In genomic region chr4:111635538-111636124, GRCm38 (mm10) we compare ENCODE assay signal across 19 mouse cellular contexts.
A peak's percentile ranks its signal among the peaks of the same experiment; 100 is the strongest.
DNase-seq lines count a peak whose midpoint lies in the region; ATAC-seq and TF ChIP-seq lines count a peak whose summit lies in the region.
"Had no signal": no experiment of that assay in that cellular context is flagged by ENCODE, and none has a peak within 500 bp of the region (broad histone marks: within the 10 kb centered on the region; RNA-seq: fewer than 3 reads in every experiment).

No protein-coding gene starts in this region.

- no peak overlapping the region for H3K4me2 ChIP-seq in heart, embryonic 11.5 days
- no peak overlapping the region for H3K4me2 ChIP-seq in forebrain, postnatal 0 days (ENCODE audit: low read depth)
- H3K4me2 ChIP-seq in intestine, embryonic 16.5 days (ENCODE audit: low read depth, low read length) = no peak overlapping the region
- no peak overlapping the region for H3K4me2 ChIP-seq in heart, embryonic 12.5 days
- H3K4me2 ChIP-seq: limb, embryonic 12.5 days; liver, embryonic 13.5 days; midbrain, embryonic 15.5 days had no signal

- 82% methylated on average over 3 of the region's 3 CpGs for WGBS in heart, embryonic 11.5 days (ENCODE audit: insufficient replicate concordance)
- 25% methylated on average over 3 of the region's 3 CpGs for WGBS in forebrain, postnatal 0 days
- WGBS in intestine, embryonic 16.5 days = 83% methylated on average over 3 of the region's 3 CpGs
- WGBS in heart, embryonic 12.5 days = 73% methylated on average over 3 of the region's 3 CpGs

- no peaks in the 10 kb centered on the region for H3K27me3 ChIP-seq in heart, embryonic 11.5 days (ENCODE audit: control insufficient read depth, insufficient read depth, low read length)
- H3K27me3 ChIP-seq in forebrain, postnatal 0 days (ENCODE audit: insufficient read depth, low read length) = no peaks in the 10 kb centered on the region
- no peaks in the 10 kb centered on the region for H3K27me3 ChIP-seq in intestine, embryonic 16.5 days (replicated peaks; ENCODE audit: control insufficient read depth, insufficient read depth, low read length)
- no peaks in the 10 kb centered on the region for H3K27me3 ChIP-seq in heart, embryonic 12.5 days (replicated peaks)
- H3K27me3 ChIP-seq: limb, embryonic 12.5 days; liver, embryonic 13.5 days; midbrain, embryonic 15.5 days had no signal

- H3K9me3 ChIP-seq in heart, embryonic 11.5 days (replicated peaks; ENCODE audit: control insufficient read depth, low read length) = no peaks in the 10 kb centered on the region
- no peaks in the 10 kb centered on the region for H3K9me3 ChIP-seq in forebrain, postnatal 0 days (ENCODE audit: low read length)
- no peaks in the 10 kb centered on the region for H3K9me3 ChIP-seq in intestine, embryonic 16.5 days (ENCODE audit: control insufficient read depth, low read length)
- no peaks in the 10 kb centered on the region for H3K9me3 ChIP-seq in heart, embryonic 12.5 days (replicated peaks)
- H3K9me3 ChIP-seq: hindbrain, embryonic 10.5 days; limb, embryonic 12.5 days; liver, embryonic 13.5 days; midbrain, embryonic 15.5 days had no signal

- H3K4me3 ChIP-seq in heart, embryonic 11.5 days (ENCODE audit: low read depth, low read length) = no peak overlapping the region
- H3K4me3 ChIP-seq in forebrain, postnatal 0 days (ENCODE audit: low read depth, low read length) = no peak overlapping the region
- H3K4me3 ChIP-seq in intestine, embryonic 16.5 days (ENCODE audit: low read length) = no peak overlapping the region
- no peak overlapping the region for H3K4me3 ChIP-seq in heart, embryonic 12.5 days
- H3K4me3 ChIP-seq: hindbrain, embryonic 10.5 days; limb, embryonic 12.5 days; liver, embryonic 13.5 days; midbrain, embryonic 15.5 days had no signal

- no peak overlapping the region for H3K9ac ChIP-seq in heart, embryonic 11.5 days (ENCODE audit: low read depth, low read length)
- no peak overlapping the region for H3K9ac ChIP-seq in forebrain, postnatal 0 days
- no peak overlapping the region for H3K9ac ChIP-seq in intestine, embryonic 16.5 days (ENCODE audit: low read depth, low read length)
- H3K9ac ChIP-seq in heart, embryonic 12.5 days = no peak overlapping the region
- H3K9ac ChIP-seq: limb, embryonic 12.5 days; liver, embryonic 13.5 days; midbrain, embryonic 15.5 days had no signal

- TF ChIP-seq CTCF in forebrain, postnatal 0 days (IDR thresholded peaks at IDR 0.05; ENCODE audit: low read depth) = no peak

- peak; percentile 45 for DNase-seq in heart, adult 11 months
- peak; percentile 40 for DNase-seq in left cerebral cortex, postnatal 4 days
- no peak for DNase-seq in left cerebral cortex, adult 11 months (ENCODE audit: low spot score)
- peak; percentile 46 for DNase-seq in brain, embryonic 18.5 days (ENCODE audit: low read depth, low spot score)
- DNase-seq in forebrain, postnatal 0 days = peak; percentile 82
- DNase-seq: adrenal gland, postnatal 25 days; cerebellum, adult 9-10 months; kidney, adult 9 months; kidney, postnatal 36 days; liver, embryonic 13.5 days; thymus, postnatal 25 days had no signal

- H3K27ac ChIP-seq in heart, embryonic 11.5 days (ENCODE audit: low read depth, low read length) = no peak overlapping the region
- H3K27ac ChIP-seq in forebrain, postnatal 0 days (ENCODE audit: low read depth, low read length) = no peak overlapping the region
- no peak overlapping the region for H3K27ac ChIP-seq in intestine, embryonic 16.5 days (ENCODE audit: low read length)
- no peak overlapping the region for H3K27ac ChIP-seq in heart, embryonic 12.5 days (ENCODE audit: poor library complexity, severe bottlenecking)
- H3K27ac ChIP-seq: hindbrain, embryonic 10.5 days; limb, embryonic 12.5 days; liver, embryonic 13.5 days; midbrain, embryonic 15.5 days; stomach, postnatal 0 days had no signal

- intact Hi-C loops in left cerebral cortex, postnatal 4 days (cut with DNase I) = no loop called here

- H3K4me1 ChIP-seq in heart, embryonic 11.5 days (ENCODE audit: control insufficient read depth, insufficient read depth, low read length) = no peaks in the 10 kb centered on the region
- H3K4me1 ChIP-seq in forebrain, postnatal 0 days (ENCODE audit: insufficient read depth) = no peaks in the 10 kb centered on the region
- no peaks in the 10 kb centered on the region for H3K4me1 ChIP-seq in intestine, embryonic 16.5 days (ENCODE audit: control insufficient read depth, insufficient read depth, low read length)
- no peaks in the 10 kb centered on the region for H3K4me1 ChIP-seq in heart, embryonic 12.5 days (replicated peaks)
- H3K4me1 ChIP-seq: hindbrain, embryonic 10.5 days; limb, embryonic 12.5 days; liver, embryonic 13.5 days; midbrain, embryonic 15.5 days had no signal

- no peaks in the 10 kb centered on the region for H3K36me3 ChIP-seq in heart, embryonic 11.5 days (ENCODE audit: control insufficient read depth, insufficient read depth, low read length)
- no peaks in the 10 kb centered on the region for H3K36me3 ChIP-seq in forebrain, postnatal 0 days (ENCODE audit: insufficient read depth)
- no peaks in the 10 kb centered on the region for H3K36me3 ChIP-seq in intestine, embryonic 16.5 days (ENCODE audit: control insufficient read depth, insufficient read depth, low read length)
- H3K36me3 ChIP-seq in heart, embryonic 12.5 days = no peaks in the 10 kb centered on the region
- H3K36me3 ChIP-seq: hindbrain, embryonic 10.5 days; limb, embryonic 12.5 days; liver, embryonic 13.5 days; midbrain, embryonic 15.5 days had no signal

- ATAC-seq in heart, embryonic 11.5 days (replicated peaks; ENCODE audit: insufficient number of reproducible peaks, low FRiP score, low TSS enrichment) = no peak
- ATAC-seq in forebrain, postnatal 0 days = peak; percentile 74
- ATAC-seq in intestine, embryonic 16.5 days = no peak
- no peak for ATAC-seq in heart, embryonic 12.5 days (ENCODE audit: insufficient number of reproducible peaks, low FRiP score)
- ATAC-seq: inflammation-experienced regulatory T-cells, adult 6 months; midbrain, embryonic 15.5 days had no signal
